Mouse (Mus musculus) heart, embryonic 14.5 days (tissue): Measurements from ENCODE around the gene Nfatc3. TPM values are rescaled to one million over a fixed set of nuclear protein-coding genes. Genes with fewer than 3 reads are reported as not detected.

ENCODE experiments used
- ATAC-seq: fragments of 200-750 bp; cut with Nextera tagmentation; 2 replicates; pipeline ENCODE4 v1.8.0; 2017; ENCODE audit warnings: low read depth, moderate TSS enrichment; ENCODE audit not compliant: insufficient number of reproducible peaks, insufficient read depth, low FRiP score
- H3K27ac ChIP-seq, 2 experiments: fragments of 200-500 bp in 1 of 2; fragments of 300-500 bp in 1 of 2; sonication (generic) in 1 of 2; replicated peaks in 1 of 2; 2 replicates each; pipeline ENCODE4 v1.5.1; 2012 to 2014; ENCODE audit warnings: low read depth in 2 of 2, low read length in 2 of 2, control low read depth in 1 of 2, mild to moderate bottlenecking in 1 of 2, mixed read lengths in 1 of 2; ENCODE audit not compliant: control insufficient read depth in 1 of 2, insufficient read depth in 1 of 2
- H3K27me3 ChIP-seq: fragments of 300-500 bp; sonication (generic); 2 replicates; pipeline ENCODE4 v1.6.1; 2014; ENCODE audit warnings: mild to moderate bottlenecking, low read length, control low read depth; ENCODE audit not compliant: control insufficient read depth, insufficient read depth
- H3K36me3 ChIP-seq: fragments of 300-500 bp; sonication (generic); 2 replicates; pipeline ENCODE4 v1.6.1; 2014; ENCODE audit warnings: mild to moderate bottlenecking, control low read depth, low read length, mixed read lengths; ENCODE audit not compliant: control insufficient read depth, insufficient read depth
- H3K4me1 ChIP-seq, 2 experiments: fragments of 200-500 bp in 1 of 2; fragments of 300-500 bp in 1 of 2; sonication (generic) in 1 of 2; 2 replicates each; pipeline ENCODE4 v1.6.1; 2012 to 2014; ENCODE audit warnings: low read length in 2 of 2, control low read depth in 1 of 2, mixed read lengths in 1 of 2; ENCODE audit not compliant: control insufficient read depth in 2 of 2, insufficient read depth in 2 of 2
- H3K4me2 ChIP-seq: fragments of 300-500 bp; sonication (generic); 2 replicates; pipeline ENCODE4 v1.6.1; 2014; ENCODE audit warnings: mild to moderate bottlenecking, low read length
- H3K4me3 ChIP-seq, 2 experiments: fragments of 200-500 bp in 1 of 2; fragments of 300-500 bp in 1 of 2; sonication (generic) in 1 of 2; 2 replicates each; pipeline ENCODE4 v1.5.1; 2012 to 2014; ENCODE audit warnings: low read length in 2 of 2, mild to moderate bottlenecking in 2 of 2, control low read depth in 1 of 2, low read depth in 1 of 2, moderate library complexity in 1 of 2; ENCODE audit not compliant: control insufficient read depth in 1 of 2, insufficient read depth in 1 of 2
- H3K9ac ChIP-seq: fragments of 300-500 bp; sonication (generic); 2 replicates; pipeline ENCODE4 v1.6.1; 2014; ENCODE audit warnings: mild to moderate bottlenecking, low read length
- H3K9me3 ChIP-seq: fragments of 300-500 bp; sonication (generic); 2 replicates; pipeline ENCODE4 v1.6.1; 2016; ENCODE audit warnings: low read length, control low read depth; ENCODE audit not compliant: control insufficient read depth
- WGBS: fragments of 180-500 bp; shearing (Covaris S2); extraction: QIAGEN DNeasy Blood & Tissue Kit; methylation state at CpG from one replicate; pipeline ENCODE4 v1.1.7; 2014; 5-methylcytosine and 5-hydroxymethylcytosine counted together
- polyA plus RNA-seq: library from polyadenylated mRNA; unstranded; fragments of >200 nt; fragmentation: Nextera tagmentation; extraction: Ambion mirVana; gene quantifications from 2 replicates; pipeline ENCODE4 v1.2.1, GENCODE M21; 2014

Gene Nfatc3
- polyA plus RNA-seq, 1 experiment from 2014 or later, result 4.7 TPM

GRCm38 (mm10) chr8:106158381-106158780 lies 99.7 kb downstream of the Nfatc3 start:
- no peak overlapping the region for H3K9ac ChIP-seq
- no peak overlapping the region for H3K4me2 ChIP-seq
- 53% methylated on average over 10 of the region's 10 CpGs for WGBS
- no peak overlapping the region for H3K4me3 ChIP-seq
- no peaks in the 10 kb centered on the region for H3K4me1 ChIP-seq
- no peaks in the 10 kb centered on the region for H3K27me3 ChIP-seq
- no peak for ATAC-seq
- peaks cover 56% of the 10 kb centered on the region for H3K36me3 ChIP-seq
- no peaks in the 10 kb centered on the region for H3K9me3 ChIP-seq
- H3K27ac ChIP-seq, result no peak overlapping the region

GRCm38 (mm10) chr8:106159876-106160275 lies 101.2 kb downstream of the Nfatc3 start:
- ATAC-seq, result no peak

GRCm38 (mm10) chr8:106163251-106163650 lies 104.6 kb downstream of the Nfatc3 start:
- Histone ChIP-seq H3K9me3 (no peaks in the 10 kb centered on the region), H3K9ac (no peak overlapping the region), H3K4me1 (peaks cover 2 to 12% of the 10 kb centered on the region in 2 experiments; a peak in 3 of 4 replicates), H3K36me3 (peaks cover 43% of the 10 kb centered on the region), H3K27ac (no peak overlapping the region), H3K4me3 (no peak overlapping the region), H3K27me3 (no peaks in the 10 kb centered on the region), H3K4me2 (no peak overlapping the region)
- 80% methylated on average over 9 of the region's 9 CpGs for WGBS
- ATAC-seq, result no peak

More at GRCm38 (mm10) chr8:106159876-106160275, 101.2 kb downstream of the Nfatc3 start:
- 89% methylated on average over 6 of the region's 6 CpGs for WGBS
- Histone ChIP-seq H3K4me2 (no peak overlapping the region), H3K9ac (no peak overlapping the region), H3K9me3 (no peaks in the 10 kb centered on the region), H3K36me3 (peaks cover 61% of the 10 kb centered on the region), H3K4me3 (no peak overlapping the region), H3K4me1 (no peaks in the 10 kb centered on the region), H3K27me3 (no peaks in the 10 kb centered on the region), H3K27ac (no peak overlapping the region)

GRCm38 (mm10) chr8:106165460-106165859 lies 106.8 kb downstream of the Nfatc3 start:
- Histone ChIP-seq H3K4me3 (no peak overlapping the region), H3K4me1 (peaks cover 2 to 21% of the 10 kb centered on the region in 2 experiments; a peak in 3 of 4 replicates), H3K36me3 (peaks cover 37% of the 10 kb centered on the region), H3K27me3 (no peaks in the 10 kb centered on the region), H3K9me3 (no peaks in the 10 kb centered on the region), H3K27ac (no peak overlapping the region), H3K9ac (no peak overlapping the region), H3K4me2 (no peak overlapping the region)
- ATAC-seq, result no peak
- 44% methylated on average over 4 of the region's 4 CpGs for WGBS

GRCm38 (mm10) chr8:106168356-106169016 lies 109.8 kb downstream of the Nfatc3 start, which contains the start of gene Slc7a6:
Slc7a6 (plus strand) TSS chr8:106168857.
- Histone ChIP-seq H3K4me2 (peak within 1 kb of the TSS; percentile 81), H3K27ac (peak within 1 kb of the TSS; percentile 77 to 84), H3K4me1 (peaks cover 2 to 21% of the 10 kb centered on the region in 2 experiments; a peak in 3 of 4 replicates), H3K36me3 (peaks cover 8% of the 10 kb centered on the region), H3K9me3 (no peaks in the 10 kb centered on the region), H3K9ac (peak within 1 kb of the TSS; percentile 86), H3K27me3 (no peaks in the 10 kb centered on the region), H3K4me3 (peak within 1 kb of the TSS; percentile 84 to 87)
- ATAC-seq, result peak; percentile 84
- WGBS, result under 1% methylated on average over 59 of the region's 59 CpGs

- Histone ChIP-seq H3K4me1 (peaks cover 2 to 21% of the 10 kb centered on the region in 2 experiments; a peak in 3 of 4 replicates), H3K27ac (peak overlapping the region; percentile 40 to 84), H3K9me3 (no peaks in the 10 kb centered on the region), H3K4me3 (peak overlapping the region; percentile 84 to 87), H3K4me2 (peak overlapping the region; percentile 81), H3K9ac (peak overlapping the region; percentile 86), H3K27me3 (no peaks in the 10 kb centered on the region), H3K36me3 (peaks cover under 1% of the 10 kb centered on the region; the same call in 1 of the 2 replicates)
- ATAC-seq, result peak; percentile 74
- 1% methylated on average over 54 of the region's 54 CpGs for WGBS
Observed at GRCm38 (mm10) chr8:106169017-106169933, 110.6 kb downstream of the Nfatc3 start.

GRCm38 (mm10) chr8:106169934-106170480 lies 111.4 kb downstream of the Nfatc3 start:
- Histone ChIP-seq H3K9me3 (no peaks in the 10 kb centered on the region), H3K4me3 (peak overlapping the region; percentile 84 to 87; a peak in 3 of 4 replicates), H3K9ac (peak overlapping the region; percentile 86), H3K27ac (no peak overlapping the region), H3K4me2 (peak overlapping the region; percentile 81), H3K27me3 (no peaks in the 10 kb centered on the region), H3K36me3 (no peaks in the 10 kb centered on the region), H3K4me1 (peaks cover 2 to 21% of the 10 kb centered on the region in 2 experiments; a peak in 3 of 4 replicates)
- ATAC-seq, result no peak
- WGBS, result 35% methylated on average over 6 of the region's 6 CpGs
